Mouse (Mus musculus) liver, embryonic 13.5 days (tissue): ENCODE results near the gene Olfr331. TPM values are rescaled to one million over a fixed set of nuclear protein-coding genes. Genes with fewer than 3 reads are reported as not detected.
"Not testable (repeated sequence)": the region's sequence is repeated elsewhere in the genome, so short reads cannot be mapped to it uniquely, and the experiment has no call there.

Source experiments
- ATAC-seq: fragments of 200-750 bp; cut with Nextera tagmentation; 2 replicates; pipeline ENCODE4 v1.8.0; 2017; ENCODE audit warnings: low read depth, mild to moderate bottlenecking, moderate number of reproducible peaks, moderate library complexity
- DNase-seq: peaks from one replicate; pipeline ENCODE4 v3.0.0; 2022
- H3K27ac ChIP-seq: fragments of 300-500 bp; sonication (generic); 2 replicates; pipeline ENCODE4 v1.5.1; 2015; ENCODE audit warnings: moderate library complexity, mild to moderate bottlenecking, inconsistent platforms
- H3K27me3 ChIP-seq: fragments of 300-500 bp; sonication (generic); 2 replicates; pipeline ENCODE4 v1.6.1; 2015; ENCODE audit warnings: mild to moderate bottlenecking, inconsistent platforms
- H3K36me3 ChIP-seq: fragments of 300-500 bp; sonication (generic); 2 replicates; pipeline ENCODE4 v1.6.1; 2015; ENCODE audit warnings: mild to moderate bottlenecking, inconsistent platforms
- H3K4me1 ChIP-seq: fragments of 300-500 bp; sonication (generic); replicated peaks from 2 replicates; pipeline ENCODE4 v1.6.1; 2015; ENCODE audit warnings: inconsistent platforms
- H3K4me2 ChIP-seq: fragments of 300-500 bp; sonication (generic); 2 replicates; pipeline ENCODE4 v1.6.1; 2015; ENCODE audit warnings: inconsistent platforms, mild to moderate bottlenecking, moderate library complexity
- H3K4me3 ChIP-seq: fragments of 300-500 bp; sonication (generic); replicated peaks from 2 replicates; pipeline ENCODE4 v1.5.1; 2015; ENCODE audit warnings: mild to moderate bottlenecking, inconsistent platforms
- H3K9ac ChIP-seq: fragments of 300-500 bp; sonication (generic); 2 replicates; pipeline ENCODE4 v1.6.1; 2015; ENCODE audit warnings: mild to moderate bottlenecking, inconsistent platforms
- H3K9me3 ChIP-seq: fragments of 300-500 bp; sonication (generic); replicated peaks from 2 replicates; pipeline ENCODE4 v1.6.1; 2016; ENCODE audit warnings: inconsistent platforms
- WGBS: fragments of 180-500 bp; shearing (Covaris S2); methylation state at CpG from one replicate; pipeline ENCODE4 v1.1.7; 2015; ENCODE audit not compliant: insufficient replicate concordance; 5-methylcytosine and 5-hydroxymethylcytosine counted together
- polyA plus RNA-seq: library from polyadenylated mRNA; unstranded; fragments of >200 nt; fragmentation: Nextera tagmentation; extraction: Ambion mirVana; gene quantifications from 2 replicates; pipeline ENCODE4 v1.2.1, GENCODE M21; 2015

The Olfr331 gene
- polyA plus RNA-seq = not detected in 2 replicates

- not testable (repeated sequence) for DNase-seq, H3K27ac ChIP-seq, H3K36me3 ChIP-seq, H3K9ac ChIP-seq, H3K4me2 ChIP-seq, H3K27me3 ChIP-seq, H3K4me3 ChIP-seq, H3K9me3 ChIP-seq, ATAC-seq, H3K4me1 ChIP-seq
Measured at GRCm38 (mm10) chr11:58502472-58502871, at the start of gene Olfr331. Olfr331 (minus strand) TSS chr11:58502572.

GRCm38 (mm10) chr11:58546322-58546721, 44.0 kb upstream of the Olfr331 start, which contains the start of gene Olfr329-ps:
Olfr329-ps (minus strand) TSS chr11:58546422.
- Histone ChIP-seq H3K36me3 (no peaks in the 10 kb centered on the region), H3K27me3 (no peaks in the 10 kb centered on the region), H3K4me1 (no peaks in the 10 kb centered on the region), H3K4me3 (no peak within 1 kb of the TSS), H3K27ac (no peak within 1 kb of the TSS), H3K4me2 (no peak within 1 kb of the TSS), H3K9me3 (no peaks in the 10 kb centered on the region), H3K9ac (no peak within 1 kb of the TSS)
- DNase-seq (no peak), ATAC-seq (no peak)
- 67% methylated on average over 5 of the region's 5 CpGs for WGBS

- not testable (repeated sequence) for H3K4me3 ChIP-seq, H3K27me3 ChIP-seq, H3K27ac ChIP-seq, H3K9ac ChIP-seq, H3K9me3 ChIP-seq, DNase-seq, H3K4me2 ChIP-seq, ATAC-seq, H3K4me1 ChIP-seq, H3K36me3 ChIP-seq
Measured at GRCm38 (mm10) chr11:58534736-58535135, 32.4 kb upstream of the Olfr331 start, which contains the start of gene Olfr330. Olfr330 (minus strand) TSS chr11:58534836.

GRCm38 (mm10) chr11:58519756-58520155, 17.4 kb upstream of the Olfr331 start:
- 73% methylated on average over 7 of the region's 9 CpGs for WGBS
- H3K9ac ChIP-seq, H3K4me2 ChIP-seq, H3K27ac ChIP-seq, H3K9me3 ChIP-seq, DNase-seq, ATAC-seq, H3K27me3 ChIP-seq, H3K4me1 ChIP-seq, H3K36me3 ChIP-seq, H3K4me3 ChIP-seq: not testable (repeated sequence)

DNA sequence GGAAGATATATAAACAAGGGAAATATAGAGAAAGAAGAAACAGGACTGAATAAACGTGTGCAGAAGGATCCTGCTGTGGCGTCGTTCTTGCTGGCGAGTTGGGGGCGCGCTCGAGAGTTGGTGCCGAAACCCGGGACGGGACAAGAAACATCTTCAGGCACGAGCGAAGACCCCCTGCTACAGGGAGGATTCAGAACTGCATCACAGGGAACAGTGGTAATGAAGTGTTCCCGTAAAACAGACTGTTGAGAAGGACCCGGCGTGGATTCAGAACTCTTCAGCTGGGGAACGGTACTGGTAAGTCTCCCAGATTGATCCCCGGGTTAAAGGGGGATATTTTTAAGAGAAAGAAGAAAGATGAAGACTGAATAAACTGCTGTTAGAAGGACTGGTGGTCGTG, 16.5 kb upstream of the Olfr331 start:
- H3K4me1 ChIP-seq, H3K4me2 ChIP-seq, ATAC-seq, H3K36me3 ChIP-seq, H3K27me3 ChIP-seq, DNase-seq, H3K27ac ChIP-seq, H3K9me3 ChIP-seq, H3K9ac ChIP-seq, H3K4me3 ChIP-seq: not testable (repeated sequence)
- WGBS = 83% methylated on average over 18 of the region's 18 CpGs

DNA sequence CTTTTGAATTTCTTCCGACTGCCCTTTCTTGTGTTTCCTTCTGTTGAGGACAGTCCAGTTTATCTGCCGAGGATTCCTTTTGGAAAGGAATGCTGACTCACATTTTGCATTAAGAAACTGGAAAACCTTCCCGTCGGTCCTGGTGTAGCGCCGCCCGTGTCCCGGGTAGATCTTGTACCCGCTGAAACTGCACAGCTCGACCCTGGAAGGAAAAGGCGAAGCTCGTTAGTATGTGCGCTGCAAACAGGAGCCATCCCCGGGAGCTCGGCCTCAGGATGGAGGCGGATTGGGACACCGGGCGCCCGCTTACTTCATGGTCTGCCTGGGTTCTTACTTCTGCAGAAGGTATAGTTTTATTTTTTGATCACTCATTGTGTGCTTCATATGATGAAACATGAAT, 6.7 kb upstream of the Olfr331 start:
- ATAC-seq, H3K4me3 ChIP-seq, H3K27me3 ChIP-seq, H3K4me1 ChIP-seq, H3K9me3 ChIP-seq, H3K4me2 ChIP-seq, DNase-seq, H3K27ac ChIP-seq, H3K36me3 ChIP-seq, H3K9ac ChIP-seq: not testable (repeated sequence)
- WGBS = 75% methylated on average over 19 of the region's 19 CpGs

- H3K9me3 ChIP-seq = no peaks in the 10 kb centered on the region
- no peak overlapping the region for H3K4me2 ChIP-seq
- no peak overlapping the region for H3K27ac ChIP-seq
- 48% methylated on average over 3 of the region's 3 CpGs for WGBS
- DNase-seq = no peak
- no peak overlapping the region for H3K9ac ChIP-seq
- H3K4me1 ChIP-seq = no peaks in the 10 kb centered on the region
- no peaks in the 10 kb centered on the region for H3K36me3 ChIP-seq
- ATAC-seq = no peak
- H3K4me3 ChIP-seq = no peak overlapping the region
- no peaks in the 10 kb centered on the region for H3K27me3 ChIP-seq
Measured at GRCm38 (mm10) chr11:58499290-58499689, 3.1 kb downstream of the Olfr331 start.

DNA sequence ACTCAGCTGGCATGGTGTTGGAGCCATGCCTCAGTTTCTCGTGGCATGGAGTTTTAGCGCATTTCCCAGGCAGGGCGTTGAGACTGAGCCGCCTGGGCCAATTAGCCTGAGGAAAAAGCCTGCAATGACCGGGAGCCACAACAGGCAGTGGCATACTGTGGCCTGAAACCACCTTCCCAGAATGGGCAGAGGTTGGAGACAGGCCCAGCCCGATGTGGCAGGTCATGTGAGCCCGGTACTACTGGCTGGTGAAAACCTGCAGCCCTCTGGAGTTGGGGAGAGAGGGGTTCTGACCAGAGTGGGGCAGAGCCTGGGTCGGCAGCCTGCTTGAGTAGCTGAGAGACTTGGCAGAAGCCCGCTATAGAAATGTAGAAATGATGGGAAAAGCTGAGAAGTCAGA, 3.6 kb downstream of the Olfr331 start:
- 53% methylated on average over 9 of the region's 9 CpGs for WGBS
- Histone ChIP-seq H3K4me1 (no peaks in the 10 kb centered on the region), H3K27me3 (no peaks in the 10 kb centered on the region), H3K9me3 (no peaks in the 10 kb centered on the region), H3K4me2 (no peak overlapping the region), H3K4me3 (no peak overlapping the region), H3K9ac (no peak overlapping the region), H3K36me3 (no peaks in the 10 kb centered on the region), H3K27ac (no peak overlapping the region)
- DNase-seq (no peak), ATAC-seq (no peak)

DNA sequence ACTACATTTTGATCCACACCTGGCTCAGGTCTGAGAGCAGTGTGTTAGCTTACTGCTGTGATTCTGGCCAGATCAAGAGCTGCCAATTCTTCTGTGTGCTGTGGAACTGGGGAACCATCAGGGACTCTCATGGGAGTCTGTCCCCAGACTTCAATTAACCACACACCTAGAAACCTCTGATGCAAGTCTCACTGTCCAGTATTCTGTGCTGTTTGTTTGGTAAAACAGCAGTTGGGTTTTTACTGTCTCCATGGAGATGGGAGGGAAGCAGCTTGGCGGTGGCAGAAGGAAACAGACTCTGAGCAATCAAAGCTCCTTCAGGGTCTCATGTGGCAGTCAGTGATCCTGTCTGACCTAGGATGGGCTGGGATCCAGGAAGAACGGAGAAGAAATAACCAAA, 9.9 kb downstream of the Olfr331 start, which contains the start of gene Olfr332:
TSS of gene Olfr332 (minus strand) at position 101 of the 400 bp plus-strand sequence.
- no peak within 1 kb of the TSS for H3K9ac ChIP-seq
- ATAC-seq (no peak), DNase-seq (no peak)
- H3K4me1 ChIP-seq = no peaks in the 10 kb centered on the region
- H3K36me3 ChIP-seq = no peaks in the 10 kb centered on the region
- no peaks in the 10 kb centered on the region for H3K27me3 ChIP-seq
- H3K27ac ChIP-seq = no peak within 1 kb of the TSS
- no peak within 1 kb of the TSS for H3K4me2 ChIP-seq
- no peak within 1 kb of the TSS for H3K4me3 ChIP-seq
- no peaks in the 10 kb centered on the region for H3K9me3 ChIP-seq
- 76% methylated on average over 2 of the region's 2 CpGs for WGBS

DNA sequence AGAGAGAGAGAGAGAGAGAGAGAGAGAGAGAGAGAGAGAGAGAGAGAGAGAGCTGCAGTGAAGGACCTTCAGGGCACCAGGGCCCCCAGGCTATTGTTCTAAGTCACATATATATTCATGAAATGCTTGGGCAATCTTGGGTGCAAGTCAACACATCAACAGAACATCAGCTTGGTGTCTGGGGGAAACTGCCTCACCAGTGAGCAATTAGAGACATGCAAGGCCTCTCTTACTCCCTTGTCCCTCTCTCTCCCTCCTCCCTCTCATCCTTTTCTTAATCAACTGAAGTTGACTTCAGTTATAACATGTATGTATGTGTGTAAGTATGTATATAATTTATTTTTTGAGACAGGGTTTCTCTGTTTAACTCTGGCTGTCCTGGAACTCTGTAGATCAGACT, 40.2 kb downstream of the Olfr331 start, which contains the start of gene Olfr30:
TSS of gene Olfr30 (minus strand) at position 101 of the 400 bp plus-strand sequence.
- ATAC-seq = no peak
- no peaks in the 10 kb centered on the region for H3K27me3 ChIP-seq
- no peak within 1 kb of the TSS for H3K9ac ChIP-seq
- H3K4me1 ChIP-seq = no peaks in the 10 kb centered on the region
- no peak within 1 kb of the TSS for H3K4me3 ChIP-seq
- H3K4me2 ChIP-seq = no peak within 1 kb of the TSS
- no peak within 1 kb of the TSS for H3K27ac ChIP-seq
- H3K9me3 ChIP-seq = no peaks in the 10 kb centered on the region
- no peak for DNase-seq
- no peaks in the 10 kb centered on the region for H3K36me3 ChIP-seq

DNA sequence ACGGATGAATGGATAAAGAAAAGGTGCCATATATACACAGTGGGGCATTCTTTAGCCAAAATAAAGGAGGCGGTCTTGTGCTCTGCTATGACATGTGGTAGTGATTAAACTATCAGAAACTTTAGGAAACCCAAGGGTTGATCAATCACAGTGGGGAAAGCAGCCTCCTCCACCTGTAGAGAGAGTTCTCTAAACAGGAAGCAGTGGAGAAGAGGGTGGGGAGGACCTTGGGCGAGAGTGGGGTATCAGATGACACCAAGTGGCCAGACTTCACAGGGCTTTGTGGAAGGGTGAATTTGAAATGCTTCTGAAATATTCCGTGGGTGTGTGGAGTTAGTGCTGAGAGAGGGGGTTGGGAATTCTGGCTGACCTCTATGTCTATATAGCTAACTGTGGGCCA, 48.8 kb downstream of the Olfr331 start:
- no peak overlapping the region for H3K4me3 ChIP-seq
- 44% methylated on average over 4 of the region's 4 CpGs for WGBS
- no peak overlapping the region for H3K27ac ChIP-seq
- no peaks in the 10 kb centered on the region for H3K27me3 ChIP-seq
- ATAC-seq = no peak
- H3K4me2 ChIP-seq = no peak overlapping the region
- 0 out of 2 replicates have a peak, but pooled peaks cover 3% of the 10 kb centered on the region for H3K9me3 ChIP-seq
- DNase-seq = no peak
- no peak overlapping the region for H3K9ac ChIP-seq
- H3K4me1 ChIP-seq = no peaks in the 10 kb centered on the region
- H3K36me3 ChIP-seq = no peaks in the 10 kb centered on the region

DNA sequence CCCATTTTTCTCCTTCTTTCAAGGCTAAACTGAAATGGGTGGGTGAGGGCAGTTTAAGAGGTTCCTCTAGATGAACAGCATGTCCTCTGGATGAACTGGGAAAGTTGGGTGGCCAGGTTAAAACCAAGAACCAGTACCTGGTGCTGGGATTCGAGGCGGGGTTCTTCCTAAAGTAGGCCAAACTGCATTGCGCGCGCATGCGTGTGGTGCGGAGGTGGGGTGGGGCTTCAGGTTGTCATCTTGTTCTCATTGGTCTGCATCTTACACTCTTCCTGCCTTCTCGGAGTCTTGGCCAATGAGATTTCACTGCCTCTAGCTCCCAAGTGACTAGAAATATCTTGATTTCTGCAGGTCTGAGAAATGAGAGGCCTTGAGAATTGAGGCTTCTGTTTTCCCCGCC, 49.6 kb downstream of the Olfr331 start, which contains the start of gene Lypd9:
TSS of gene Lypd9 (minus strand) at position 165 of the 400 bp plus-strand sequence.
- no peaks in the 10 kb centered on the region for H3K4me1 ChIP-seq
- H3K27me3 ChIP-seq = no peaks in the 10 kb centered on the region
- H3K4me2 ChIP-seq = no peak within 1 kb of the TSS
- no peak within 1 kb of the TSS for H3K9ac ChIP-seq
- H3K4me3 ChIP-seq = no peak within 1 kb of the TSS
- H3K9me3 ChIP-seq = 0 out of 2 replicates have a peak, but pooled peaks cover 3% of the 10 kb centered on the region
- ATAC-seq (no peak), DNase-seq (no peak)
- H3K27ac ChIP-seq = no peak within 1 kb of the TSS
- no peaks in the 10 kb centered on the region for H3K36me3 ChIP-seq
- WGBS = 85% methylated on average over 9 of the region's 9 CpGs
